ENCODE assay signal across 9 mouse cellular contexts in the genomic region with DNA sequence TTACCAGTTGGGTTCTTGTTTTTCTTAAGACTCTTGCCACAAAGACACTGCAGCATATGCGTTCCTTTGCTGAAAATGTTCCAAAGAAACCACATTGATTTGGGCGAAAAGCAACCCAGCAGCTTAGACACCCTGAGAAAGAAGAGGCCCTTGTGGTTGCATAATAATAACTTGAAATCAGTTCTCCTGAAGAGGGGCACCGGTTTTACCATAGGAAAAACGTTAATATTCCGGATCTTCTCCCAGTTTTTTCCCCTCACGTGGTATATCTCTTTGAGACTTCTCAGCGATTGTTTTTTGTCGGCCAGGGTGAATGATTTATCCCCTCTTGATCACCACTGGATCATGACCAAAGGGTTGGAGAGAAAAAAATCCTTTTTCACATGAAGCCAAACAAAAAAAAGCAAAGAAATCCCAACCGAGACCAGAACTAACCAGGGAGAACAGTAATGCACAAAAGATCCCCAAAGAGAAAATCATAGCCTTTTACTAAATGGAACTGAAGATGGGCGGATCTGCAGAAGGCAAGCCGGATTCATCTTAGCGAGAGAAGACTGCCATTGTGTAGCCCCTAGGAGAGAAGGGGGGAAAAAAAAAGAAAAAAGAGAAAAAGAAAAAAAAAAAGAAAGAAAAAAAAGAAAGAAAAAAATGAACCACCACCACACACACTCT. TPM values are rescaled to one million over a fixed set of nuclear protein-coding genes. Genes with fewer than 3 reads are reported as not detected.
DNase-seq lines count a peak whose midpoint lies in the region; ATAC-seq and TF ChIP-seq lines count a peak whose summit lies in the region.
"Had no signal": no experiment of that assay in that cellular context is flagged by ENCODE, and none has a peak within 500 bp of the region (broad histone marks: within the 10 kb centered on the region; RNA-seq: fewer than 3 reads in every experiment).

A gene (minus strand): TSS at position 622 of the 672 bp plus-strand sequence.

- peaks cover 23% of the 10 kb centered on the region for H3K27me3 ChIP-seq in megakaryocyte, embryonic 14.5 days (replicated peaks)
- no peaks in the 10 kb centered on the region for H3K27me3 ChIP-seq in stomach, postnatal 0 days (ENCODE audit: control insufficient read depth, insufficient read depth, low read length)
- H3K27me3 ChIP-seq in thymus, adult 2 months (ENCODE audit: control insufficient read depth, insufficient read depth, low read length): no peaks in the 10 kb centered on the region

- H3K4me2 ChIP-seq in stomach, postnatal 0 days (replicated peaks; ENCODE audit: low read depth): peak within 1 kb of the TSS; percentile 70

- 11% methylated on average over 12 of the region's 12 CpGs for WGBS in stomach, postnatal 0 days
- WGBS in thymus, adult 2 months: 26% methylated on average over 12 of the region's 12 CpGs

- no peak for TF ChIP-seq EP300 in stomach, postnatal 0 days (optimal IDR thresholded peaks at IDR 0.05)

- ATAC-seq in megakaryocyte, adult 5-6 weeks (ENCODE audit: poor library complexity, severe bottlenecking): no peak
- ATAC-seq in stomach, postnatal 0 days (ENCODE audit: low FRiP score, low TSS enrichment): no peak

- 0 out of 2 replicates have a peak within 1 kb of the TSS, but pooled peaks have one; percentile 30 for H3K27ac ChIP-seq in stomach, postnatal 0 days (replicated peaks)
- no peak within 1 kb of the TSS for H3K27ac ChIP-seq in thymus, adult 2 months (ENCODE audit: control insufficient read depth, insufficient read depth, low read length)
- H3K27ac ChIP-seq: macrophage had no signal

- H3K36me3 ChIP-seq in megakaryocyte, embryonic 14.5 days (replicated peaks; ENCODE audit: low read length): no peaks in the 10 kb centered on the region
- H3K36me3 ChIP-seq in stomach, postnatal 0 days (ENCODE audit: control insufficient read depth, insufficient read depth, low read length): no peaks in the 10 kb centered on the region
- H3K36me3 ChIP-seq in thymus, adult 2 months (ENCODE audit: control insufficient read depth, insufficient read depth, low read length): no peaks in the 10 kb centered on the region

- peak; percentile 44 for DNase-seq in cerebellum, adult 8-10 months
- no peak for DNase-seq in cerebellum, adult 9-11 months
- no peak for DNase-seq in left cerebral cortex, postnatal 4 days
- no peak for DNase-seq in stomach, postnatal 0 days (ENCODE audit: low spot score)
- no peak for DNase-seq in right cerebral cortex, postnatal 25 days
- no peak for DNase-seq in thymus, adult 2 months

- H3K4me1 ChIP-seq in megakaryocyte, embryonic 14.5 days: peaks cover 2% of the 10 kb centered on the region; the same call in 1 of the 2 replicates
- H3K4me1 ChIP-seq in stomach, postnatal 0 days (replicated peaks; ENCODE audit: control insufficient read depth, insufficient read depth): no peaks in the 10 kb centered on the region
- no peaks in the 10 kb centered on the region for H3K4me1 ChIP-seq in thymus, adult 2 months (replicated peaks; ENCODE audit: control insufficient read depth, insufficient read depth, low read length)

- intact Hi-C loops in left cerebral cortex, postnatal 4 days (cut with DNase I): no loop called here

- peak within 1 kb of the TSS; percentile 33 for H3K4me3 ChIP-seq in megakaryocyte, embryonic 14.5 days (replicated peaks)
- peak within 1 kb of the TSS; percentile 42 for H3K4me3 ChIP-seq in stomach, postnatal 0 days (ENCODE audit: low read depth, low read length)
- no peak within 1 kb of the TSS for H3K4me3 ChIP-seq in thymus, adult 2 months (ENCODE audit: control insufficient read depth, insufficient read depth, low read length)

- H3K9me3 ChIP-seq in megakaryocyte, embryonic 14.5 days: peaks cover 8% of the 10 kb centered on the region
- no peaks in the 10 kb centered on the region for H3K9me3 ChIP-seq in stomach, postnatal 0 days (ENCODE audit: control insufficient read depth, low read length)

- TF ChIP-seq CTCF in stomach, postnatal 0 days (IDR thresholded peaks at IDR 0.05; ENCODE audit: low read depth): no peak
- TF ChIP-seq CTCF in thymus, adult 2 months (IDR thresholded peaks at IDR 0.05; ENCODE audit: borderline replicate concordance, control insufficient read depth, extremely low read depth, insufficient read depth, low read length, poor library complexity): no peak

- no peak for TF ChIP-seq POLR2A in thymus, adult 2 months (IDR thresholded peaks at IDR 0.05; ENCODE audit: control insufficient read depth, extremely low read depth, insufficient read depth, low read length, poor library complexity)

- H3K9ac ChIP-seq in stomach, postnatal 0 days (ENCODE audit: low read length): peak within 1 kb of the TSS; percentile 35; the same call in 1 of the 2 replicates

RNA-seq across cellular contexts. Expression of the gene that starts here (rescaled TPM):
- polyA plus RNA-seq in megakaryocyte, embryonic 14.5 days (2012; ENCODE audit: insufficient read depth, low replicate concordance): not detected in 2 replicates
- not detected in 2 replicates for total RNA-seq in megakaryocyte, adult 5-6 weeks (2015)
- not detected in 2 replicates for total RNA-seq in megakaryocyte, adult 5-6 weeks (2017)
- total RNA-seq in left cerebral cortex, postnatal 4 days (2021): 10 to 100 TPM; 42.0 to 44.2 TPM
- polyA plus RNA-seq in stomach, postnatal 0 days (2015; fragmentation: Nextera tagmentation; extraction: Ambion mirVana): 1.3 TPM in 2 replicates
- 3.5 and 4.5 TPM in 2 replicates for polyA plus RNA-seq in thymus, adult 2 months (2012; rRNA removed)
- polyA plus RNA-seq: macrophage had no signal

Comparison
In these comparisons a context has a peak if more than half of its experiments do, and no peak if none do; other contexts are left out.
1. RNA of the gene that starts here (total RNA-seq): 42.0 to 44.2 TPM in left cerebral cortex, postnatal 4 days; not detected in megakaryocyte, adult 5-6 weeks; every median in the first group is over 10 times any median in the second.